31 mouse cellular contexts compared by ENCODE assay signal in the genomic region with DNA sequence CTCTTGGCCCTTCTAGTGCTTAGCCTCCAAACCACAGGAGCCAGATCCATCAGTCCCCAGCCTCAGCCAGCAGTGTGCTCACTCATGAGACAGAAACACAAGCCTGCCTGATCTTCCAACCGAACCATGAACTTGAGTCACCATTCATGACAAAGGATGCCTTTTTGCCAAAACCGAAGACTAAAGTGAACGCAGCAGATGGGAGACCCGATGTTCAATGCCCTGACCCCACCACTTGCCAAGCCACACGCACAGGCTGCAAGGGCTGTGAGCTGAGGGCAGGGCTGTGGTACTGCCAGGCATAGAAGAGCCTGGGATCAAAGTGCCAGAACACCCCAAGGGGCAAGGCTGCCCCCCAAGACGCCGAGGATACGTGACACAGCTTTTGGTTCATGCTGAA. TPM values are rescaled to one million over a fixed set of nuclear protein-coding genes. Genes with fewer than 3 reads are reported as not detected.
DNase-seq lines count a peak whose midpoint lies in the region; ATAC-seq lines count a peak whose summit lies in the region.
"Had no signal": no experiment of that assay in that cellular context is flagged by ENCODE, and none has a peak within 500 bp of the region (broad histone marks: within the 10 kb centered on the region; RNA-seq: fewer than 3 reads in every experiment).

No protein-coding gene starts in this region.

- H3K9me3 ChIP-seq in forebrain, embryonic 10.5 days: no peaks in the 10 kb centered on the region
- no peaks in the 10 kb centered on the region for H3K9me3 ChIP-seq in forebrain, embryonic 16.5 days (ENCODE audit: control insufficient read depth, low read length)
- no peaks in the 10 kb centered on the region for H3K9me3 ChIP-seq in embryonic facial prominence, embryonic 12.5 days
- no peaks in the 10 kb centered on the region for H3K9me3 ChIP-seq in limb, embryonic 13.5 days
- H3K9me3 ChIP-seq: heart, embryonic 13.5 days; kidney, embryonic 15.5 days; limb, embryonic 15.5 days; liver, embryonic 15.5 days; lung, embryonic 15.5 days; neural tube, embryonic 15.5 days; stomach, embryonic 15.5 days had no signal

- H3K36me3 ChIP-seq in forebrain, embryonic 10.5 days (replicated peaks): no peaks in the 10 kb centered on the region
- H3K36me3 ChIP-seq in forebrain, embryonic 16.5 days (ENCODE audit: control insufficient read depth, insufficient read depth): no peaks in the 10 kb centered on the region
- H3K36me3 ChIP-seq in embryonic facial prominence, embryonic 12.5 days: no peaks in the 10 kb centered on the region
- no peaks in the 10 kb centered on the region for H3K36me3 ChIP-seq in limb, embryonic 13.5 days
- H3K36me3 ChIP-seq: heart, embryonic 13.5 days; kidney, embryonic 15.5 days; limb, embryonic 15.5 days; liver, embryonic 15.5 days; lung, embryonic 15.5 days; neural tube, embryonic 15.5 days; stomach, embryonic 15.5 days had no signal

- peaks cover 15% of the 10 kb centered on the region for H3K4me1 ChIP-seq in forebrain, embryonic 10.5 days
- no peaks in the 10 kb centered on the region for H3K4me1 ChIP-seq in forebrain, embryonic 16.5 days (replicated peaks; ENCODE audit: control insufficient read depth, insufficient read depth, low read length)
- H3K4me1 ChIP-seq in embryonic facial prominence, embryonic 12.5 days: peaks cover 7% of the 10 kb centered on the region; the same call in 1 of the 2 replicates
- peaks cover 13% of the 10 kb centered on the region for H3K4me1 ChIP-seq in limb, embryonic 13.5 days
- H3K4me1 ChIP-seq: heart, embryonic 13.5 days; liver, embryonic 15.5 days; lung, embryonic 15.5 days; stomach, embryonic 15.5 days had no signal

- peaks cover 8% of the 10 kb centered on the region; the same call in 1 of the 2 replicates for H3K27me3 ChIP-seq in forebrain, embryonic 10.5 days (ENCODE audit: poor library complexity, severe bottlenecking)
- no peaks in the 10 kb centered on the region for H3K27me3 ChIP-seq in forebrain, embryonic 16.5 days (replicated peaks; ENCODE audit: control insufficient read depth, insufficient read depth, low read length)
- no peaks in the 10 kb centered on the region for H3K27me3 ChIP-seq in embryonic facial prominence, embryonic 12.5 days
- no peaks in the 10 kb centered on the region for H3K27me3 ChIP-seq in limb, embryonic 13.5 days
- H3K27me3 ChIP-seq: heart, embryonic 13.5 days; kidney, embryonic 15.5 days; limb, embryonic 15.5 days; liver, embryonic 15.5 days; lung, embryonic 15.5 days; neural tube, embryonic 15.5 days; stomach, embryonic 15.5 days had no signal

- intact Hi-C loops in left cerebral cortex, postnatal 4 days (cut with DNase I): no loop called here
- intact Hi-C loops in left cerebral cortex, postnatal 36 days (cut with DNase I): no loop called here

- 88% methylated on average over 8 of the region's 8 CpGs for WGBS in forebrain, embryonic 10.5 days
- 80% methylated on average over 8 of the region's 8 CpGs for WGBS in forebrain, embryonic 16.5 days
- 80% methylated on average over 8 of the region's 8 CpGs for WGBS in embryonic facial prominence, embryonic 12.5 days
- WGBS in limb, embryonic 13.5 days: 81% methylated on average over 8 of the region's 8 CpGs

- H3K27ac ChIP-seq in forebrain, embryonic 10.5 days: 0 out of 2 replicates have a peak overlapping the region, but pooled peaks have one; percentile 31
- H3K27ac ChIP-seq in forebrain, embryonic 16.5 days (ENCODE audit: low read length): no peak overlapping the region
- peak overlapping the region; percentile 65 for H3K27ac ChIP-seq in embryonic facial prominence, embryonic 12.5 days
- peak overlapping the region; percentile 22; the same call in 1 of the 2 replicates for H3K27ac ChIP-seq in limb, embryonic 13.5 days
- H3K27ac ChIP-seq: heart, embryonic 13.5 days; kidney, embryonic 15.5 days; liver, embryonic 15.5 days; lung, embryonic 15.5 days; neural tube, embryonic 15.5 days; stomach, embryonic 15.5 days had no signal

- H3K4me3 ChIP-seq in forebrain, embryonic 10.5 days: no peak overlapping the region
- H3K4me3 ChIP-seq in forebrain, embryonic 16.5 days (replicated peaks; ENCODE audit: low read length): no peak overlapping the region
- no peak overlapping the region for H3K4me3 ChIP-seq in embryonic facial prominence, embryonic 12.5 days
- no peak overlapping the region for H3K4me3 ChIP-seq in limb, embryonic 13.5 days
- H3K4me3 ChIP-seq: erythroblast, embryonic 14.5 days; heart, embryonic 13.5 days; kidney, embryonic 15.5 days; limb, embryonic 15.5 days; liver, embryonic 15.5 days; lung, embryonic 15.5 days; megakaryocyte, embryonic 14.5 days; neural tube, embryonic 15.5 days; stomach, embryonic 15.5 days had no signal

- no peak for DNase-seq in forebrain, embryonic 10.5 days (ENCODE audit: extremely low spot score, low spot score)
- peak; percentile 58 for DNase-seq in left cerebral cortex, postnatal 4 days
- DNase-seq in left cerebral cortex, postnatal 36 days (ENCODE audit: low spot score in 2 of 2): no peak
- DNase-seq in T-cell, adult 2 months (ENCODE audit: low spot score): no peak
- DNase-seq: adrenal gland, adult 8-10 months; cerebellum, adult 11-12 months; gastrocnemius, postnatal 25 days; heart, adult 18-20 months; heart, postnatal 14 days; kidney, adult 11 months; lung, postnatal 36 days; right cerebral cortex, adult 18-20 months; right cerebral cortex, postnatal 4 days; thymus, postnatal 25 days had no signal

- ATAC-seq in forebrain, embryonic 16.5 days: no peak
- no peak for ATAC-seq in embryonic facial prominence, embryonic 12.5 days (ENCODE audit: insufficient number of reproducible peaks, insufficient read depth, low FRiP score, low TSS enrichment)
- ATAC-seq in limb, embryonic 13.5 days (ENCODE audit: low FRiP score, low read depth): no peak
- ATAC-seq in erythroid progenitor cell, adult 5-6 weeks (replicated peaks; ENCODE audit: low FRiP score, poor library complexity, severe bottlenecking): no peak
- ATAC-seq: activated CD4-positive, CD25-positive, alpha-beta regulatory T cell, adult 4 months; forebrain, embryonic 14.5 days; midbrain, embryonic 16.5 days had no signal

- no peak overlapping the region for H3K9ac ChIP-seq in forebrain, embryonic 16.5 days (replicated peaks; ENCODE audit: low read depth, low read length)
- 0 out of 2 replicates have a peak overlapping the region, but pooled peaks have one; percentile 15 for H3K9ac ChIP-seq in embryonic facial prominence, embryonic 12.5 days
- H3K9ac ChIP-seq in limb, embryonic 13.5 days: no peak overlapping the region; the same call in 1 of the 2 replicates
- H3K9ac ChIP-seq: kidney, embryonic 15.5 days; limb, embryonic 15.5 days; liver, embryonic 15.5 days; lung, embryonic 15.5 days; neural tube, embryonic 15.5 days; stomach, embryonic 15.5 days had no signal

- H3K4me2 ChIP-seq in forebrain, embryonic 16.5 days (ENCODE audit: low read length): no peak overlapping the region
- no peak overlapping the region for H3K4me2 ChIP-seq in embryonic facial prominence, embryonic 12.5 days (replicated peaks)
- H3K4me2 ChIP-seq in limb, embryonic 13.5 days (replicated peaks): no peak overlapping the region
- H3K4me2 ChIP-seq: heart, embryonic 13.5 days; kidney, embryonic 15.5 days; limb, embryonic 15.5 days; liver, embryonic 15.5 days; lung, embryonic 15.5 days; neural tube, embryonic 15.5 days; stomach, embryonic 15.5 days had no signal

RNA-seq across cellular contexts. Expression of gene Ak8, which starts 13.1 kb away (rescaled TPM):
- polyA plus RNA-seq in forebrain, embryonic 10.5 days (2016; fragmentation: Nextera tagmentation; extraction: Ambion mirVana): 0.68 and 0.69 TPM in 2 replicates
- polyA plus RNA-seq in forebrain, embryonic 16.5 days (2015; fragmentation: Nextera tagmentation; extraction: Ambion mirVana): 1.0 and 1.5 TPM in 2 replicates
- 1 to 10 TPM; 1.7 to 1.8 TPM for total RNA-seq in left cerebral cortex, postnatal 4 days (2021)
- total RNA-seq in left cerebral cortex, postnatal 36 days (2021): 1 to 10 TPM; 1.6 to 1.7 TPM
- polyA plus RNA-seq in embryonic facial prominence, embryonic 12.5 days (2016; fragmentation: Nextera tagmentation; extraction: Ambion mirVana): 0.80 and 0.97 TPM in 2 replicates
- 0.74 and 0.75 TPM in 2 replicates for polyA plus RNA-seq in limb, embryonic 13.5 days (2015; fragmentation: Nextera tagmentation; extraction: Ambion mirVana)
- 0.84 TPM in 1 of 2 replicates, not detected in the other for total RNA-seq in erythroid progenitor cell, adult 5-6 weeks (2015; ENCODE audit: low replicate concordance)
- 0.26 TPM in 1 of 2 replicates, not detected in the other for total RNA-seq in erythroid progenitor cell, adult 5-6 weeks (2017; ENCODE audit: low replicate concordance)
- total RNA-seq: heart, adult 18-20 months had no signal
- polyA plus RNA-seq: activated CD4-positive, CD25-positive, alpha-beta regulatory T cell, adult 4 months; erythroblast, embryonic 14.5 days had no signal

RNA-seq across cellular contexts. Expression of gene Spaca9, which starts 13.5 kb away (rescaled TPM):
- polyA plus RNA-seq in forebrain, embryonic 10.5 days (2016; fragmentation: Nextera tagmentation; extraction: Ambion mirVana): 2.7 and 3.3 TPM in 2 replicates
- polyA plus RNA-seq in forebrain, embryonic 16.5 days (2015; fragmentation: Nextera tagmentation; extraction: Ambion mirVana): 1.4 and 2.1 TPM in 2 replicates
- total RNA-seq in left cerebral cortex, postnatal 4 days (2021): not detected
- not detected for total RNA-seq in left cerebral cortex, postnatal 36 days (2021)
- 0.57 and 1.0 TPM in 2 replicates for polyA plus RNA-seq in embryonic facial prominence, embryonic 12.5 days (2016; fragmentation: Nextera tagmentation; extraction: Ambion mirVana)
- 1.7 and 2.0 TPM in 2 replicates for polyA plus RNA-seq in limb, embryonic 13.5 days (2015; fragmentation: Nextera tagmentation; extraction: Ambion mirVana)
- not detected in 2 replicates for total RNA-seq in erythroid progenitor cell, adult 5-6 weeks (2015; ENCODE audit: low replicate concordance)
- not detected in 2 replicates for total RNA-seq in erythroid progenitor cell, adult 5-6 weeks (2017; ENCODE audit: low replicate concordance)
- total RNA-seq: ES-E14; gastrocnemius, postnatal 25 days; heart, adult 18-20 months had no signal
- polyA plus RNA-seq: erythroblast, embryonic 14.5 days had no signal
